Mouse (Mus musculus) lung, postnatal 0 days (tissue): ENCODE measurements around the gene Ddx19a. TPM values are rescaled to one million over a fixed set of nuclear protein-coding genes. Genes with fewer than 3 reads are reported as not detected.
"Not testable (repeated sequence)": the region's sequence is repeated elsewhere in the genome, so short reads cannot be mapped to it uniquely, and the experiment has no call there.

Experiments
- ATAC-seq: fragments of 200-750 bp; cut with Nextera tagmentation; 2 replicates; pipeline ENCODE4 v1.8.0; 2017; ENCODE audit warnings: moderate library complexity
- DNase-seq: peaks from one replicate; pipeline ENCODE4 v3.0.0-alpha.2; 2016; ENCODE audit warnings: low spot score
- H3K27ac ChIP-seq: fragments of 300-500 bp; sonication (generic); 2 replicates; pipeline ENCODE4 v1.5.1; 2014; ENCODE audit warnings: antibody characterized with exemption, mild to moderate bottlenecking, low read length, mixed read lengths
- H3K27me3 ChIP-seq: fragments of 300-500 bp; sonication (generic); replicated peaks from 2 replicates; pipeline ENCODE4 v1.6.1; 2014; ENCODE audit warnings: low read length, mixed read lengths; ENCODE audit not compliant: insufficient read depth
- H3K36me3 ChIP-seq: fragments of 300-500 bp; sonication (generic); 2 replicates; pipeline ENCODE4 v1.6.1; 2014; ENCODE audit warnings: low read length, mixed read lengths; ENCODE audit not compliant: insufficient read depth
- H3K4me1 ChIP-seq: fragments of 300-500 bp; sonication (generic); 2 replicates; pipeline ENCODE4 v1.6.1; 2014; ENCODE audit warnings: antibody characterized with exemption, low read depth, low read length, mixed read lengths; ENCODE audit not compliant: insufficient read depth
- H3K4me2 ChIP-seq: fragments of 300-500 bp; sonication (generic); replicated peaks from 2 replicates; pipeline ENCODE4 v1.6.1; 2014; ENCODE audit warnings: low read depth, mild to moderate bottlenecking, low read length, moderate library complexity, mixed read lengths
- H3K4me3 ChIP-seq: fragments of 300-500 bp; sonication (generic); 2 replicates; pipeline ENCODE4 v1.5.1; 2014; ENCODE audit warnings: low read depth, low read length
- H3K9ac ChIP-seq: fragments of 300-500 bp; sonication (generic); replicated peaks from 2 replicates; pipeline ENCODE4 v1.6.1; 2014; ENCODE audit warnings: low read depth, mild to moderate bottlenecking
- H3K9me3 ChIP-seq: fragments of 300-500 bp; sonication (generic); 2 replicates; pipeline ENCODE4 v1.6.1; 2016; ENCODE audit warnings: low read length, mixed read lengths
- CTCF ChIP-seq: IDR thresholded peaks from 2 replicates; pipeline ENCODE4 v1.5.1; 2016; ENCODE audit warnings: antibody characterized with exemption, mild to moderate bottlenecking
- EP300 ChIP-seq: IDR thresholded peaks from 2 replicates; pipeline ENCODE4 v1.6.1; 2016; ENCODE audit warnings: antibody characterized with exemption, mild to moderate bottlenecking, control low read depth
- WGBS: fragments of 180-500 bp; shearing (Covaris S2); extraction: QIAGEN DNeasy Blood & Tissue Kit; methylation state at CpG from one replicate; pipeline ENCODE4 v1.1.7; 2014; 5-methylcytosine and 5-hydroxymethylcytosine counted together
- polyA plus RNA-seq: library from polyadenylated mRNA; unstranded; fragments of >200 nt; fragmentation: Nextera tagmentation; extraction: Ambion mirVana; gene quantifications from 2 replicates; pipeline ENCODE4 v1.2.1, GENCODE M21; 2015

Gene Ddx19a
- polyA plus RNA-seq, 1 experiment from 2014 or later: 8.4 TPM

- no peak overlapping the region for H3K9ac ChIP-seq
- H3K27me3 ChIP-seq: no peaks in the 10 kb centered on the region
- no peaks in the 10 kb centered on the region for H3K4me1 ChIP-seq
- WGBS: 88% methylated on average over 6 of the region's 6 CpGs
- no peak for DNase-seq
- no peaks in the 10 kb centered on the region; the same call in 1 of the 2 replicates for H3K36me3 ChIP-seq
- H3K27ac ChIP-seq: no peak overlapping the region
- H3K4me2 ChIP-seq: no peak overlapping the region
- no peak for TF ChIP-seq CTCF
- ATAC-seq: no peak
- H3K9me3 ChIP-seq: no peaks in the 10 kb centered on the region
- H3K4me3 ChIP-seq: no peak overlapping the region
These were observed 37.7 kb downstream of the Ddx19a start for GRCm38 (mm10) chr8:110959906-110960305.

GRCm38 (mm10) chr8:110959071-110959780, 38.4 kb downstream of the Ddx19a start:
- TF ChIP-seq CTCF: no peak
- no peak for TF ChIP-seq EP300
- Histone ChIP-seq H3K27ac (no peak overlapping the region), H3K4me3 (no peak overlapping the region), H3K9me3 (no peaks in the 10 kb centered on the region), H3K4me2 (no peak overlapping the region), H3K36me3 (no peaks in the 10 kb centered on the region; the same call in 1 of the 2 replicates), H3K4me1 (no peaks in the 10 kb centered on the region), H3K27me3 (no peaks in the 10 kb centered on the region), H3K9ac (no peak overlapping the region)
- no peak for DNase-seq
- no peak for ATAC-seq
- WGBS: 92% methylated on average over 12 of the region's 12 CpGs

- H3K36me3 ChIP-seq, H3K9ac ChIP-seq, H3K4me2 ChIP-seq, H3K9me3 ChIP-seq, H3K4me3 ChIP-seq, H3K27ac ChIP-seq, H3K27me3 ChIP-seq, H3K4me1 ChIP-seq, ATAC-seq, DNase-seq: not testable (repeated sequence)
- WGBS: 91% methylated on average over 7 of the region's 7 CpGs
- TF ChIP-seq CTCF: peak; percentile 13; the same call in 1 of the 2 replicates
These were observed 39.0 kb downstream of the Ddx19a start for GRCm38 (mm10) chr8:110958553-110958952.

GRCm38 (mm10) chr8:110958135-110958534, 39.5 kb downstream of the Ddx19a start:
- 93% methylated on average over 5 of the region's 5 CpGs for WGBS
- no peaks in the 10 kb centered on the region; the same call in 1 of the 2 replicates for H3K36me3 ChIP-seq

GRCm38 (mm10) chr8:110957471-110957870, 40.1 kb downstream of the Ddx19a start:
- ATAC-seq (no peak), DNase-seq (no peak)
- H3K4me2 ChIP-seq: no peak overlapping the region
- WGBS: 84% methylated on average over 18 of the region's 19 CpGs
- no peaks in the 10 kb centered on the region; the same call in 1 of the 2 replicates for H3K36me3 ChIP-seq
- H3K9ac ChIP-seq: no peak overlapping the region
- H3K4me3 ChIP-seq: no peak overlapping the region
- TF ChIP-seq EP300 (no peak), CTCF (no peak)
- no peaks in the 10 kb centered on the region for H3K9me3 ChIP-seq
- no peak overlapping the region for H3K27ac ChIP-seq
- no peaks in the 10 kb centered on the region for H3K4me1 ChIP-seq
- no peaks in the 10 kb centered on the region for H3K27me3 ChIP-seq

More at GRCm38 (mm10) chr8:110958135-110958534, 39.5 kb downstream of the Ddx19a start:
- no peaks in the 10 kb centered on the region for H3K4me1 ChIP-seq
- no peaks in the 10 kb centered on the region for H3K27me3 ChIP-seq
- TF ChIP-seq EP300: no peak
- TF ChIP-seq CTCF: no peak
- H3K27ac ChIP-seq: no peak overlapping the region
- H3K9me3 ChIP-seq: no peaks in the 10 kb centered on the region
- DNase-seq (no peak), ATAC-seq (no peak)
- no peak overlapping the region for H3K4me2 ChIP-seq
- no peak overlapping the region for H3K9ac ChIP-seq
- H3K4me3 ChIP-seq: no peak overlapping the region

- no peak for TF ChIP-seq EP300
- no peak for TF ChIP-seq CTCF
- H3K4me1 ChIP-seq: no peaks in the 10 kb centered on the region
- H3K4me3 ChIP-seq: no peak overlapping the region
- 85% methylated on average over 15 of the region's 15 CpGs for WGBS
- H3K9ac ChIP-seq: no peak overlapping the region
- no peaks in the 10 kb centered on the region for H3K27me3 ChIP-seq
- no peak for DNase-seq
- no peaks in the 10 kb centered on the region; the same call in 1 of the 2 replicates for H3K36me3 ChIP-seq
- H3K9me3 ChIP-seq: no peaks in the 10 kb centered on the region
- no peak overlapping the region for H3K4me2 ChIP-seq
- no peak overlapping the region for H3K27ac ChIP-seq
- ATAC-seq: no peak
These were observed 40.8 kb downstream of the Ddx19a start for GRCm38 (mm10) chr8:110956619-110957450.
